Mouse (Mus musculus) bone marrow macrophage, adult 2 months (primary cell): ENCODE results near the gene Cyp4a12b. TPM values are rescaled to one million over a fixed set of nuclear protein-coding genes. Genes with fewer than 3 reads are reported as not detected.
"Not testable (repeated sequence)": the region's sequence is repeated elsewhere in the genome, so short reads cannot be mapped to it uniquely, and the experiment has no call there.

ENCODE experiments used
- H3K27ac ChIP-seq: 2 replicates; pipeline ENCODE4 v1.5.1; 2012; ENCODE audit warnings: low read depth, low read length; ENCODE audit not compliant: insufficient read depth
- H3K4me1 ChIP-seq: 2 replicates; pipeline ENCODE4 v1.6.1; 2012; ENCODE audit warnings: low read length; ENCODE audit not compliant: control insufficient read depth, insufficient read depth
- H3K4me3 ChIP-seq: 2 replicates; pipeline ENCODE4 v1.5.1; 2012; ENCODE audit warnings: mild to moderate bottlenecking, low read length, moderate library complexity; ENCODE audit not compliant: insufficient read depth
- CTCF ChIP-seq: IDR thresholded peaks from 2 replicates; pipeline ENCODE4 v1.5.1; 2012; ENCODE audit warnings: low read depth, mild to moderate bottlenecking, low read length, moderate library complexity
- POLR2A ChIP-seq: IDR thresholded peaks from 2 replicates; pipeline ENCODE4 v1.6.1; 2012; ENCODE audit warnings: mild to moderate bottlenecking, low read depth, low read length, borderline replicate concordance
- polyA plus RNA-seq: library from polyadenylated mRNA; stranded (reverse); fragments of >200 nt; gene quantifications from 2 replicates; pipeline ENCODE4 v1.2.4, GENCODE M21; 2012; ENCODE audit not compliant: missing spikeins, insufficient read depth, insufficient read length

The Cyp4a12b gene
- not detected in 2 replicates for polyA plus RNA-seq

DNA sequence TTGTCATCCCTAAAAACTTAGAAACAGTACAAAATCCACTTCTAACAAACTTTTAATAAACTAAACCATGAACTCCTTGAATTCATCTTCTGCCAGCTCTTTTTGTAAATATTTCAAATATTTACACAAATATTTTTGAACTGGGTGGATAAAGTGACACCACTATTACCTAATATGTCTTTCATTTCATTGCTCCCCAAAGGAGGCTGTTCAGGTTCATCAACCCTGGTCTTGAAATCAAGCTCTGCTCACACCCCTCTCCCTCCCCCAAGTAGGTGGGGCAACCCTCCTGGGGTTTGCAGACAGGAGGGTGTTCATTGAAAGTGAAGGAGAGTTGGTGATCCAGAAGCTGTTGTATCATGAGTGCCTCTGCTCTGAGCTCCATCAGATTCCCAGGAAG is at the start of gene Cyp4a12b:
Cyp4a12b (plus strand) TSS at position 301 of the 400 bp plus-strand sequence.
- H3K4me1 ChIP-seq, H3K27ac ChIP-seq, H3K4me3 ChIP-seq: not testable (repeated sequence)

DNA sequence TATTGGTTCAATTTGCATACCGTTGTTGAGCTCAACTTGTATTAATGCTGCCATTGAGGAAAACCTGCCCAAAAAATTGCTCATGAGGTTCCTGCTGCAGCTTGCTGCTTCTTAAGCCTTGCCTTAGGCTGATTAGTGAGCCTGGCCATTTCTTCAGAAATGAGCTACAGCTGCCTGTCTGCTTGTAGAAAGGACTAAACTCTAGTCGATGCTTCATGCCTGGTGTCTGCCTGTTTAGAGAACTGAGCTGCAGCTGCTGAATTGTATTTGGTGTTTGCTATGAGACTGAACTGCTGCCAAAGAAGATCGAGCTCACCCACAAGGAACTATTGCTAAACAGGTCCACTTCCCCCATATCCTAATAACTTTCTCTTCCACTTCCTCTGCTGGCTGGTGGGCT is 45.8 kb upstream of the Cyp4a12b start:
- not testable (repeated sequence) for H3K4me1 ChIP-seq, H3K27ac ChIP-seq, H3K4me3 ChIP-seq

DNA sequence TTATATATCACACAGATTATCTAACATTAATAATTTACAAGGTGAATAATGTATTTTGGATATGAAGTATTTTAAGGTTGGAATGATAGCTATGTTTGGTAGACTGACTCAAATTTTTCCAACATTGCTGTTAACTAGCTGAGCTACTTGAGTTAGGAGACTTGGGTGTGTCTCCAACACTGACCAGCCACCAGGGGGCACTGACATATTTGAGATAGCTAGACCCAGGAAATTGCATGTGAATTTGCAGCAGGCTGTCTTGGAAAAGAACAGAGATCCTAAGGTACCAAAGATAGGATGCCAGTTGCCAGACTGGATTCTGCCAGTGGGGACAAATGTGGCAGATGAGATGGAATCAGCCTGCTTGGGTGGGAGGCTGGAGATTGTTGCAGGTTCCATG is 43.4 kb upstream of the Cyp4a12b start:
- H3K27ac ChIP-seq, H3K4me1 ChIP-seq, H3K4me3 ChIP-seq: not testable (repeated sequence)

DNA sequence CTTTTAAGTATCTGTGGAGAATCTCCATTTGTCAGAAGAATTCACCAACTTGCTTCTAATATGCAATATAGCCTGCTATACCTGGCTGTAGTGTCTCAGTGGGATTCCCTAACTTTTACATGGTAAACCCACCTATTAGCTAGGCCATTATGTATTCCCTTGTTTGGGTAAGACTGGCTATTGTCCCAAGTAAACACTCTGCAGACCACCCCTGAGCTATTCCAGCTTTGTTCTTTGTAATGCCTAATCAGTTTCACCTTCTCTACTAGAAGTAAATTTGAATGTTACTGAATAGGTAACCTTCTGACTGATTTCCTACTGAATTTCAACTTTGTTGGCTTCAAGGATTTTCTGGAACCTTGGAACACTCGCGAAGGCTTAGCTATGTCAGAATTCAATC is 15.2 kb upstream of the Cyp4a12b start:
- H3K4me1 ChIP-seq, H3K4me3 ChIP-seq: not testable (repeated sequence)

DNA sequence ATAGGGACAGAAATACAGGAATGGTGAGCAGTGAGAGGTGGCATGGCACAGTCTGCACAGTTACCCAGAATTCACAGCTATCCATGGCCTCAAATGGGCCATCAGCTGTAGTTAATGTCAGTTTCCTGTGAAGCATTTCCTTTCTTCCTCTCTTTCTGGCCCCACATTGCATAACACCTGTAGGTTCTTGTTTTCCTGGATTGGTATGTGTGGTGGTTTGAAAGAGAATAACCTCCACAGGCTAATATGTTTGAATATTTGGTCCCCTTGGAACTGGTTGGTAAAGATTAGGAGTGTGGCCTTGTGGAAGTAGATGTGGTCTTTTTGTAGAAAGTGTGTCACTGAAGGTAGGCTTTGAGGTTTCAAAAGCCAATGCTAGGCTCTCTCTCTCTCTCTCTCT is 14.5 kb upstream of the Cyp4a12b start:
- H3K4me3 ChIP-seq, H3K4me1 ChIP-seq, H3K27ac ChIP-seq: not testable (repeated sequence)

More for the DNA sequence above, 15.2 kb upstream of the Cyp4a12b start:
- H3K27ac ChIP-seq, result not testable (repeated sequence)

DNA sequence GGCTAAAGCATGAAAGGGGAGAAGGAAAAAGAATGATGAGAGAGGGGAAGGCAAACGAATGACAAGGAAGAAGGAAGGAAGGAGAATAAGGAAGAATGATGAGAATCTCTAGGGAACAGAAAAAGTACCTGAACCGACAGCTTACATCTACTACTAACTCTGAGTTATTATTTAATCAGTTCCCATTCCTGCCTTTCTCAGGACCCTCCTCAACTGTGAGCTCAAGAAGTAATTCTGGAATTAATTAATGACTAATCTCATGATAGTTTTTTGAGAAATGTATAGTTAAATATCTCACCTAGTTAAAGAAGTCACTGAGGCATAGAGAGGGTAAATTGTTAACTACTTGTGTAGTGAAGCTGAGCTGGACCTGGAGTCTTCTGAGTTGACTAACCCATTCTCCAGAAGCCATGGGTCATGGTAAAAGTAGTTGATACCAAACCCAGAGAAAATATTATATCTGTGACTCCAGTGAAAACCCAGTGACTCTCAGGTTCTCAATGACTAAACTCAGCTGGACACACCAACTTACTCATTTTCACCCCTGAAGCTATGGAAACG is 39.2 kb downstream of the Cyp4a12b start:
- TF ChIP-seq CTCF, result no peak
- TF ChIP-seq POLR2A, result no peak
- Histone ChIP-seq H3K4me3 (no peak overlapping the region), H3K27ac (no peak overlapping the region), H3K4me1 (no peaks in the 10 kb centered on the region)

DNA sequence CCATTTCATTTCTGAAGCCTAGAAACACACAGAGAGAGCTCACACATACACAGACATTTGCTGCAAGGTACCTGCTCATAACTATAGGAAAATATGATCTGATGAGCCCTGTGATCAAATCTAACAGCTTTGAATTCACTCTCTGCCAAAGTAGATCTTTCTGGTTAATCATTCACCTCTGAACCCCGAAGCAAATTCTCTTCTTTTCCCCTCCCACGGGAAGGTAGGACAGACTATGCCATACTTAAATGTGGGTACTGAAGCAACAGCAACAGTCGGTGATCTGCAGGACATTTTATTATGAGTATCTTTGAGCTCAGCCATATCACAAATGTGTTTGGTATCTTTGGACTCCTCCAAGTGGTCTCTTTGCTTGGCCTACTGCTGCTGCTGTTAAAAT is 40.9 kb downstream of the Cyp4a12b start, which contains the start of gene Cyp4a30b:
Cyp4a30b (plus strand) TSS at position 301 of the 400 bp plus-strand sequence.
- TF ChIP-seq CTCF, result no peak
- TF ChIP-seq POLR2A, result no peak
- no peak within 1 kb of the TSS for H3K27ac ChIP-seq
- H3K4me1 ChIP-seq, result no peaks in the 10 kb centered on the region
- no peak within 1 kb of the TSS for H3K4me3 ChIP-seq

DNA sequence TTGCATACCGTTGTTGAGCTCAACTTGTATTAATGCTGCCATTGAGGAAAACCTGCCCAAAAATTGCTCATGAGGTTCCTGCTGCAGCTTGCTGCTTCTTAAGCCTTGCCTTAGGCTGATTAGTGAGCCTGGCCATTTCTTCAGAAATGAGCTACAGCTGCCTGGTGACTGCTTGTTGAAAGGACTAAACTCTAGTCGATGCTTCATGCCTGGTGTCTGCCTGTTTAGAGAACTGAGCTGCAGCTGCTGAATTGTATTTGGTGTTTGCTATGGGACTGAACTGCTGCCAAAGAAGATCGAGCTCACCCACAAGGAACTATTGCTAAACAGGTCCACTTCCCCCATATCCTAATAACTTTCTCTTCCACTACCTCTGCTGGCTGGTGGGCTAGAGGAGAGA is 62.2 kb downstream of the Cyp4a12b start:
- H3K27ac ChIP-seq, H3K4me3 ChIP-seq: not testable (repeated sequence)

DNA sequence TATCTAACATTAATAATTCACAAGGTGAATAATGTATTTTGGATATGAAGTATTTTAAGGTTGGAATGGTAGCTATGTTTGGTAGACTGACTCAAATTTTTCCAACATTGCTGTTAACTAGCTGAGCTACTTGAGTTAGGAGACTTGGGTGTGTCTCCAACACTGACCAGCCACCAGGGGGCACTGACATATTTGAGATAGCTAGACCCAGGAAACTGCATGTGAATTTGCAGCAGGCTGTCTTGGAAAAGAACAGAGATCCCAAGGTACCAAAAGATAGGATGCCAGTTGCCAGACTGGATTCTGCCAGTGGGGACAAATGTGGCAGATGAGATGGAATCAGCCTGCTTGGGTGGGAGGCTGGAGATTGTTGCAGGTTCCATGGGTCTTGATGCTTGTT is 64.6 kb downstream of the Cyp4a12b start:
- not testable (repeated sequence) for H3K4me1 ChIP-seq, H3K4me3 ChIP-seq, H3K27ac ChIP-seq

More for the DNA sequence above, 62.2 kb downstream of the Cyp4a12b start:
- H3K4me1 ChIP-seq, result not testable (repeated sequence)

DNA sequence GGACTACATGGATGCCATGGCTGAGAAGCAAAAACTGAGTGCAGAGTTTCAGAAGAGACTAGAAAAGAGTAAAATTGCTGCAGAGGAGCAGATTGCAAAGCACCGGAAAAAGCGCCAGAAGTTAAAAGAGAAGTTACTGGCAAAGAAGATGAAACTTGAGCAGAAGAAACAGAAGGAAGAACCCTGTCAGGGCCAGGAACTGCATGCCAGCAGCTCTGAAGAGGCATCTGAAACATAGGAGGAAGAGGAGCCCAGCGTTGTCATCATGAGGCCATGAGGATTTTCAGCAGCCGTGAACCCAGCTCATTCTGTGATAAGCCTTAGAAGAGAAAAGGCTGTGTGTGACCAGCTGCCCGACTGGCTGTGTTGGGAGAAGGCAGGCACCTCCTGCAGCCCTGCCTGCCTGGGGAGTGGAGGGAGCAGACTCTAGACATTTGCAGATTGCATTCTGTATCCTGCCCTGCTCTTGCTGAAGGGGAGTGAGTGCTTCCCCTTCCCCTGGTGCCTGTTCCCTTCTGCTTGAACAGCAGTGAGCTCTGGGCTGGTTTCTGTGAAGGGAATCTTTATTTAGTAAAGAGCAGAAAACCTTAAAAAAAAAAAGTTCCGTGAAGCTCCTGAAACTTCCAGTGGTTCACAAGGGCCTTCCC is 69.7 kb downstream of the Cyp4a12b start:
- Histone ChIP-seq H3K4me3 (no peak overlapping the region), H3K27ac (no peak overlapping the region), H3K4me1 (no peaks in the 10 kb centered on the region)
- no peak for TF ChIP-seq CTCF
- TF ChIP-seq POLR2A, result no peak

Other genes with a start within 250 kb of the Cyp4a12b start
- not detected in 2 replicates for gene Cyp4a29, start 169.5 kb upstream of the Cyp4a12b start, polyA plus RNA-seq
- gene Cyp4a12a, start 112.6 kb upstream of the Cyp4a12b start, polyA plus RNA-seq, result not detected in 2 replicates
- not detected in 2 replicates for gene Cyp4a30b, start 41.0 kb downstream of the Cyp4a12b start, polyA plus RNA-seq
- not detected in 2 replicates for gene Cyp4a14, start 84.5 kb downstream of the Cyp4a12b start, polyA plus RNA-seq
- gene Cyp4a10, start 106.6 kb downstream of the Cyp4a12b start, polyA plus RNA-seq, result not detected in 2 replicates
- not detected in 2 replicates for gene Cyp4a31, start 152.0 kb downstream of the Cyp4a12b start, polyA plus RNA-seq
- not detected in 2 replicates for gene Cyp4a32, start 189.3 kb downstream of the Cyp4a12b start, polyA plus RNA-seq
- gene Cyp4b1, start 236.1 kb downstream of the Cyp4a12b start, polyA plus RNA-seq, result not detected in 2 replicates